Mouse (Mus musculus) liver, embryonic 11.5 days (tissue): ENCODE measurements at regions not wholly inside any gene's neighbourhood (a gene's known extent, or its start where the extent isn't known, plus 50 kb on each side); places are given as distances from the start of the nearest gene placed in this dataset.

Experiments used
- ATAC-seq: fragments of 200-750 bp; cut with Nextera tagmentation; replicated peaks from 2 replicates; pipeline ENCODE4 v1.8.0; 2017; ENCODE audit warnings: moderate number of reproducible peaks, mild to moderate bottlenecking, moderate TSS enrichment, moderate library complexity; ENCODE audit not compliant: low FRiP score
- DNase-seq: peaks from one replicate; pipeline ENCODE4 v3.0.0-alpha.2; 2017; ENCODE audit warnings: low spot score
- H3K27ac ChIP-seq: fragments of 300-500 bp; sonication (generic); 2 replicates; pipeline ENCODE4 v1.5.1; 2014; ENCODE audit warnings: mild to moderate bottlenecking, low read depth, low read length, control low read depth
- H3K27me3 ChIP-seq: fragments of 300-500 bp; sonication (generic); replicated peaks from 2 replicates; pipeline ENCODE4 v1.6.1; 2014; ENCODE audit warnings: low read length, mixed read lengths; ENCODE audit not compliant: control insufficient read depth, insufficient read depth
- H3K36me3 ChIP-seq: fragments of 300-500 bp; sonication (generic); 2 replicates; pipeline ENCODE4 v1.6.1; 2014; ENCODE audit warnings: mild to moderate bottlenecking, low read length, moderate library complexity, mixed read lengths; ENCODE audit not compliant: control insufficient read depth, insufficient read depth
- H3K4me1 ChIP-seq: fragments of 300-500 bp; sonication (generic); replicated peaks from 2 replicates; pipeline ENCODE4 v1.6.1; 2014; ENCODE audit warnings: low read length, mixed read lengths; ENCODE audit not compliant: control insufficient read depth, insufficient read depth
- H3K4me2 ChIP-seq: fragments of 300-500 bp; sonication (generic); 2 replicates; pipeline ENCODE4 v1.6.1; 2014; ENCODE audit warnings: mild to moderate bottlenecking, control low read depth, moderate library complexity
- H3K4me3 ChIP-seq: fragments of 300-500 bp; sonication (generic); 2 replicates; pipeline ENCODE4 v1.5.1; 2014; ENCODE audit warnings: low read depth, low read length, control low read depth
- H3K9ac ChIP-seq: fragments of 300-500 bp; sonication (generic); 2 replicates; pipeline ENCODE4 v1.6.1; 2014; ENCODE audit warnings: low read depth, low read length, control low read depth
- H3K9me3 ChIP-seq: fragments of 300-500 bp; sonication (generic); 2 replicates; pipeline ENCODE4 v1.6.1; 2016; ENCODE audit warnings: low read length, inconsistent platforms, mixed read lengths; ENCODE audit not compliant: control insufficient read depth
- WGBS: fragments of 180-500 bp; shearing (Covaris S2); extraction: QIAGEN DNeasy Blood & Tissue Kit; methylation state at CpG from one replicate; pipeline ENCODE4 v1.1.7; 2014; 5-methylcytosine and 5-hydroxymethylcytosine counted together

GRCm38 (mm10) chr4:56261992-56262391, 477.9 kb upstream of the Gm26657 start:
- 66% methylated on average over 5 of the region's 5 CpGs for WGBS
- Histone ChIP-seq H3K4me2 (no peak overlapping the region), H3K27me3 (no peaks in the 10 kb centered on the region), H3K4me3 (no peak overlapping the region), H3K9ac (no peak overlapping the region), H3K27ac (no peak overlapping the region), H3K36me3 (no peaks in the 10 kb centered on the region), H3K9me3 (no peaks in the 10 kb centered on the region), H3K4me1 (no peaks in the 10 kb centered on the region)
- ATAC-seq (no peak), DNase-seq (no peak)

DNA sequence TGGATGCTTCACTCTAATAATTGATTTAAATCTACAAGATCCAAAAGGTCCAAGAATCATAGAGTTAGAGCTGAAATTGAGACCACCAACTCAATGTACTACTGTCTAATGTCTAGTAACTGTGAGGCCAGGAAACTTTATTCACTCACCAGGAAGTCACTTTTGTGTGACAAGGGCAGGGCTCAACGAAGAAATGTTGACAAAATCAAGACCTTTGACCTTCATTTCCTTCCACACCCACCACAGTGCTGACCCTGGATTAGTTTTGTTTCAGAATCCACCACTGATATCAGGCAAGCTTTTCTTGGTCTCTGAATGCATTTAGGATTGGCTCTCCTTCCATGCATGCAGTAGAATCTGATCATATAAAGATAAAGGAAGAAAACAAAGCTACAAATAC, 487.5 kb upstream of the Gm26657 start:
- Histone ChIP-seq H3K9me3 (no peaks in the 10 kb centered on the region), H3K4me3 (no peak overlapping the region), H3K4me2 (no peak overlapping the region), H3K9ac (no peak overlapping the region), H3K27ac (no peak overlapping the region), H3K4me1 (no peaks in the 10 kb centered on the region), H3K27me3 (no peaks in the 10 kb centered on the region), H3K36me3 (no peaks in the 10 kb centered on the region)
- no peak for DNase-seq
- WGBS, result 6% methylated on average over 1 of the region's 1 CpGs
- ATAC-seq, result no peak

DNA sequence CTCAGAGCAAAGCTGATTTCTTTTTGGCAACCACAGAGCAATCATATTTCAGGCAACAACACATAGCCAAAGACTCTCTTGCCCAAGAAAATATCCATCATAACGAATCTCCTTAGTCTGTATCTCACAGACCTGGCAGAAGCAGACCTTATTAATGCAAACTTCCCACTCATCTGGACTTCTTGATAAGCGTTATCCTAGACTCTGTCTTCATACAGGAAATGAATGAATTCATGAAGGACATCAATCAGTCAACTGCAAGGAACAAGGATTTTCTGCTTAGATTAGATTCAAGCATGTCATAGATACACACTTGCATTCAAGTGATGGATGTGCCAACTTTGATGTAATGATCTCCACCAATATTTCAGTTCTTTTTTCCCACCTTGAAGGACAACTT, 488.1 kb upstream of the Gm26657 start:
- H3K4me2 ChIP-seq, result no peak overlapping the region
- no peak overlapping the region for H3K4me3 ChIP-seq
- no peaks in the 10 kb centered on the region for H3K27me3 ChIP-seq
- no peak overlapping the region for H3K9ac ChIP-seq
- ATAC-seq (no peak), DNase-seq (no peak)
- no peak overlapping the region for H3K27ac ChIP-seq
- H3K36me3 ChIP-seq, result no peaks in the 10 kb centered on the region
- no peaks in the 10 kb centered on the region for H3K9me3 ChIP-seq
- WGBS, result 53% methylated on average over 2 of the region's 2 CpGs
- no peaks in the 10 kb centered on the region for H3K4me1 ChIP-seq

GRCm38 (mm10) chr4:56250611-56251010, 489.3 kb upstream of the Gm26657 start:
- no peaks in the 10 kb centered on the region for H3K9me3 ChIP-seq
- H3K9ac ChIP-seq, result no peak overlapping the region
- DNase-seq (no peak), ATAC-seq (no peak)
- no peaks in the 10 kb centered on the region for H3K36me3 ChIP-seq
- H3K27ac ChIP-seq, result no peak overlapping the region
- H3K4me1 ChIP-seq, result no peaks in the 10 kb centered on the region
- no peak overlapping the region for H3K4me2 ChIP-seq
- no peak overlapping the region for H3K4me3 ChIP-seq
- no peaks in the 10 kb centered on the region for H3K27me3 ChIP-seq
- 91% methylated on average over 2 of the region's 2 CpGs for WGBS

GRCm38 (mm10) chr4:56243863-56244262, 496.0 kb upstream of the Gm26657 start:
- DNase-seq, result no peak
- no peak overlapping the region for H3K4me3 ChIP-seq
- H3K4me2 ChIP-seq, result no peak overlapping the region
- no peaks in the 10 kb centered on the region for H3K27me3 ChIP-seq
- 73% methylated on average over 6 of the region's 6 CpGs for WGBS
- H3K9me3 ChIP-seq, result no peaks in the 10 kb centered on the region
- H3K27ac ChIP-seq, result no peak overlapping the region
- no peak for ATAC-seq
- no peaks in the 10 kb centered on the region for H3K4me1 ChIP-seq
- no peaks in the 10 kb centered on the region for H3K36me3 ChIP-seq
- H3K9ac ChIP-seq, result no peak overlapping the region

DNA sequence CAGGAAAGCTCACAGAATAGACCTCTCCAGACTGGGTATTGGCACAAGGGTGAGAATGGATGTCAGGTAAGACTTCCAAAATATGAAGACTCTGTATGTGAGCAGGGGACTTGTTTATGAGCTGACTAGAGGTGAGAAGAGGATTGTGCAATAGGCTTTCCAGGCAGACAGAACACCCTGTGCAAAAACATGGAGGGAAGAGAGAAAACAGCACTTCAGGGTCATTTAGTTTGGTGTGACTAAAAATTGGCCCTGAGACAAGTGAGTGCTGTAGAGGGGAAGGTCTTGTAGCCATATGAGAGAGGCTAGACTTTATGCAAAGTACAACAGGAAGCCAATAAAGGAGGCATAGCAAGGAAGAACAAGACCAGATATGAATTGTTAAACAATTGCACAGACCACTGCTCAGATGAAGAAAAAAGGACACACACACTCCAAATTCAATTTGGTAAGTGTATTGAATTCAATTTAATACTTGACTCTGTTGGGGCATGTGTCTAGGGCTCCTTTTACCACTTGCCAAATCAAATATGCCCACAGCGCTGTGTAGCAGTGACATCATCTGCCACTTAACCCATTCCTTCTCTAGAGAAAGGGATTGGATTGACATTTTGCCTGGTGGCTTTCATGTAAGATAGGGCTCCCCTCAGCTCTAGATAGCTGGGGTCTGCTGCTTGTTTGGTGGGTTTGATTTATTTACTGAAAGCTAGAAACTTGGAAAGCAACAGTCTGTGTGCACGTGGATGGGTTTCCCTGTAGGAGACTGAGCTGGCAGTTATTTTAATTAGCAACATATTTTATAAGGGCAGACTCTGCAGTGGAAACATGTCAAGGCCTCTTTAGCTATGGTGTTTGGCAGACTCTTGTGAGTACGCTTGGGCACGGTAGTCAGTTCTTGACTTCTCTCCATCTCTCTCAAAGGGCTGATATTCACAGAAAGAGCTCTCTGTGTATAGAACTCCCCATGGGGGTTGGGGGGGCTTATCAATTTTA, 501.1 kb upstream of the Gm26657 start:
- WGBS, result 81% methylated on average over 4 of the region's 4 CpGs
- H3K27ac ChIP-seq, result no peak overlapping the region
- no peak overlapping the region for H3K4me2 ChIP-seq
- no peaks in the 10 kb centered on the region for H3K4me1 ChIP-seq
- no peaks in the 10 kb centered on the region for H3K9me3 ChIP-seq
- H3K4me3 ChIP-seq, result no peak overlapping the region
- H3K27me3 ChIP-seq, result no peaks in the 10 kb centered on the region
- H3K36me3 ChIP-seq, result no peaks in the 10 kb centered on the region
- ATAC-seq (no peak), DNase-seq (no peak)
- H3K9ac ChIP-seq, result no peak overlapping the region

DNA sequence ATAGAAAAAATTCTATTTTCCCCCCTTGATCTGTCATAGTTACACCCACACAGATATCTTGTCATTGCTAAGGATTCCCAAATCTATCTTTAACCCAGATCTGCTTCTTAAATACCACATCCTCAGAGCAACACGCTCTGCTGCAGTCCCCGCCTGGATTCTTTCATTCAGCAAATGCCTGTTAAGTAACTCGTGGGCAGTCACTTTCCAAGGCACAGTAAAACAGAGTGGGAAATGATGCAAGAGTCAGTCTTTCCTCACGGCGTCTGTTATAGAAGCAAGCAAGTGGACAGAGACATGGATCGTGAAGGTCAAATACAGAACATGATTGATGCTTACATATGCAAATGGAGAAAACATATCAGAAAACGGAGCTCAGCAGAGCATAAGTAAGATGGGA, 508.5 kb upstream of the Gm26657 start:
- no peak overlapping the region for H3K4me2 ChIP-seq
- H3K36me3 ChIP-seq, result no peaks in the 10 kb centered on the region
- no peaks in the 10 kb centered on the region for H3K4me1 ChIP-seq
- no peak overlapping the region for H3K9ac ChIP-seq
- ATAC-seq (no peak), DNase-seq (no peak)
- H3K27ac ChIP-seq, result no peak overlapping the region
- no peak overlapping the region for H3K4me3 ChIP-seq
- WGBS, result 71% methylated on average over 7 of the region's 7 CpGs
- H3K27me3 ChIP-seq, result no peaks in the 10 kb centered on the region
- H3K9me3 ChIP-seq, result no peaks in the 10 kb centered on the region

- Histone ChIP-seq H3K4me1 (no peaks in the 10 kb centered on the region), H3K4me3 (no peak overlapping the region), H3K9ac (no peak overlapping the region), H3K4me2 (no peak overlapping the region), H3K27me3 (no peaks in the 10 kb centered on the region), H3K9me3 (no peaks in the 10 kb centered on the region), H3K27ac (no peak overlapping the region), H3K36me3 (no peaks in the 10 kb centered on the region)
- ATAC-seq (no peak), DNase-seq (no peak)
- WGBS, result 76% methylated on average over 1 of the region's 1 CpGs
These were observed 509.4 kb upstream of the Gm26657 start for GRCm38 (mm10) chr4:56230451-56230850.

GRCm38 (mm10) chr4:56226493-56226892, 513.4 kb upstream of the Gm26657 start:
- Histone ChIP-seq H3K9ac (no peak overlapping the region), H3K4me1 (0 out of 2 replicates have a peak, but pooled peaks cover 2% of the 10 kb centered on the region), H3K27ac (no peak overlapping the region), H3K36me3 (no peaks in the 10 kb centered on the region), H3K4me2 (no peak overlapping the region), H3K4me3 (no peak overlapping the region), H3K27me3 (no peaks in the 10 kb centered on the region), H3K9me3 (no peaks in the 10 kb centered on the region)
- no peak for DNase-seq
- WGBS, result 81% methylated on average over 1 of the region's 1 CpGs
- ATAC-seq, result no peak
